Mouse (Mus musculus) large intestine, adult 2 months (tissue): ENCODE data around the gene Col4a6. TPM values are rescaled to one million over a fixed set of nuclear protein-coding genes. Genes with fewer than 3 reads are reported as not detected.

Source experiments
- DNase-seq: peaks from one replicate; pipeline ENCODE4 v3.0.0-alpha.2; 2012; ENCODE audit warnings: low read depth, low spot score
- WGBS: fragments of 180-500 bp; shearing (Covaris S2); methylation state at CpG from one replicate; pipeline ENCODE4 v1.1.7; 2018; 5-methylcytosine and 5-hydroxymethylcytosine counted together
- polyA plus RNA-seq: library from polyadenylated mRNA; depleted of rRNA; stranded (reverse); fragments of >200 nt; gene quantifications from 2 replicates; pipeline ENCODE4 v1.2.3, GENCODE M21; 2012

Col4a6 gene
- polyA plus RNA-seq, 1 experiment = 0.58 TPM

- DNase-seq = no peak
- WGBS = 61% methylated on average over 3 of the region's 3 CpGs
Observed at GRCm38 (mm10) chrX:141292702-141293462, 181.0 kb downstream of the Col4a6 start.

- 95% methylated on average over 2 of the region's 2 CpGs for WGBS
- no peak for DNase-seq
Observed at GRCm38 (mm10) chrX:141276397-141276796, 197.5 kb downstream of the Col4a6 start.

GRCm38 (mm10) chrX:141265986-141266385 lies 207.9 kb downstream of the Col4a6 start:
- DNase-seq = no peak
- 66% methylated on average over 1 of the region's 1 CpGs for WGBS

DNA sequence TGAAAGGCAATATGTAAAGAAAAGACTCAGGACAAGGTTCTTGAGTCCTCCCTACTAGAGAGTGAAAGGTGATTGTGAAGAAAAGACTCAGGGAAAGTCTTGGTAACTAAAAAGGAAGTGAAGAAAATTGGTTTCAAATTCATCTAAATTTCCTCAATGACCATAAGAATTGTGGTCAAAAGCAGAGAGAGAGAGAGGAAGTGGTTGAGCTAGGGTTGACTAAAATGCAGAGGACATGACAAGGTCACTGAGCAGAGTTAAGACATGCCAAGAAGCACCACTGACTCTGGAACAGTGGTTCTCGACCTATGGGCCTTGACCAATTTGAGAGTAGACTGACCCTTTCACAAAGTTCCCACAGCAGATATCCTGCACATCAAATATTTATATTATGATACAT lies 224.2 kb downstream of the Col4a6 start:
- 32% methylated on average over 1 of the region's 1 CpGs for WGBS
- no peak for DNase-seq

GRCm38 (mm10) chrX:141236564-141237333 lies 237.1 kb downstream of the Col4a6 start:
- WGBS = 75% methylated on average over 2 of the region's 2 CpGs
- DNase-seq = no peak

DNA sequence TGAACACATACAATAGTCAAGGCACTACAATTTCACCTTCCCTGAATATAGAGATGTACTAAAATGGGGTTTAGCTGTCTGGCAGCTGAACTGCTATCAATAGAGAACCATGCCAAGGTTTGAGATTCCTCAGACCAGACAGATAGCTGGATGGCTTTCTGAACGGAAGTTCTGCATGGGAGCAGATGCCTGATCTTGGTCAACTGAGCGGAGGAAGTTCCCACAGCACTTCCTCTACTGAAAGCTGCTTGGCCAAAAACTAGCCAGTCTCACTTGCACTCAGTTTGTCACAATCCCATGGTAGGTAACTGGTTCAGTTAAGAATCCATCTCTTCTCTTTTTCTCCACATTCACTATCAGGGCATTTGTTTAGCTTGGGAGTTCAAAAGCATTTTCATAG lies 245.7 kb downstream of the Col4a6 start:
- WGBS = 80% methylated on average over 2 of the region's 2 CpGs
- no peak for DNase-seq

GRCm38 (mm10) chrX:141212802-141213201 lies 261.1 kb downstream of the Col4a6 start:
- 38% methylated on average over 5 of the region's 5 CpGs for WGBS
- DNase-seq = no peak

DNA sequence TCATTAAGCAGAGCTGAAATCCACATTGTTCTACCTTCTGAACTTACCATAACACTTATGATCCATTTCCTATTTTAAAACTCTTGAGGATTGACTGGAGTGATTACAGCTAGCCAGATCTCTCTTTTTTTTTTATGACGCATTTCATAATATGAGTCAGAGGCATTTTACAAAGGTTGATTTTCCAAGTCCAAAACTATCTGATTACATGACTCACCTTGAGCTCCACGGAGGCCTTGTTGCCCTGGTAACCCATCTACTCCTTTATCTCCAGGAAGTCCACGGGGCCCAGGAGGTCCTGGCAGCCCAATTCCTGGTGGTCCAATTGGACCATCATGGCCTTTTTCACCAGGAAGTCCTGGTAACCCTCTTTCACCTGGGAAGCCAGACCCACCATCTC lies 274.9 kb downstream of the Col4a6 start:
- no peak for DNase-seq
- 45% methylated on average over 3 of the region's 3 CpGs for WGBS

- no peak for DNase-seq
Observed at GRCm38 (mm10) chrX:141195036-141195435, 278.8 kb downstream of the Col4a6 start.

DNA sequence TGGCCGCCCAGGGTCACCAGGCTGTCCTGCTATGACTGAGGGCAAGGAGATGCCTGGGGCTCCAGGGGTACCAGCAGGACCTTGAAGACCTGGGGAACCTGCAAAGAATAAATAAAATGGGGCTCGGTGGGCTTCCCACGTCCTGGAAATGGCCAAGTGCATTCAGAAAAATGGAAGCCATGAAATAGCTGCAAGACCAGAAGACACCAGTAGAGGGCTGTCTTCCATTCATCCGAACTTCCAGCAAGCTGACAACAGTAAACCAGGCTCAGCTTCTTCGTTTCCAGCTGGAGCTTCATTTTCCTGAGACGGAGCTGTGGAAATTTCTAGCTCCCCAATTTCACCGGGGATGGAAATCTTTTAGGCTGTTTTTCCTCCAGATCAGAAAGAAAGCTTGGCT lies 298.5 kb downstream of the Col4a6 start:
- no peak for DNase-seq
- 48% methylated on average over 7 of the region's 7 CpGs for WGBS

- no peak for DNase-seq
- WGBS = 94% methylated on average over 4 of the region's 4 CpGs
Observed at GRCm38 (mm10) chrX:141165067-141165466, 308.8 kb downstream of the Col4a6 start.

GRCm38 (mm10) chrX:141160371-141160770 lies 313.5 kb downstream of the Col4a6 start:
- no peak for DNase-seq
- WGBS = 64% methylated on average over 3 of the region's 3 CpGs

DNA sequence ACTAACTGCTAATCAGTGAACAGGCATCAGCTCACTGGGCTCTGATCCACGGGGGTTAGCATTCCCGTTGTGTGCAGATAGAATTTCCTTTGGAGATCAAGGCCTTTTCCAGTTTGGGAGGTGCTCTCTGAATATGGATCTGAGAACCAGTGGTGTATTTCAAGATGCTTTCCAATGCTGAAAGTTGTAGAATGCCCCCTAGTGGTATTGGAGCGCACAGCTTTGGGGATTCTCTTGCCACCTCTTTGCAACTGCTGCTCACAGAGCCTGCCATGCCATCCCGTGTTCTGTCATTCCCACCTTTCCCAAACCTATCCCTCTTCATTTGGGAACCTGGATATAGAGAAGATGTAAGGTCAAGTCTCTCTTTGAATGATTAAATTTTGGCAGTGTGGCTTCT lies 315.7 kb downstream of the Col4a6 start:
- 39% methylated on average over 4 of the region's 4 CpGs for WGBS
- no peak for DNase-seq

DNA sequence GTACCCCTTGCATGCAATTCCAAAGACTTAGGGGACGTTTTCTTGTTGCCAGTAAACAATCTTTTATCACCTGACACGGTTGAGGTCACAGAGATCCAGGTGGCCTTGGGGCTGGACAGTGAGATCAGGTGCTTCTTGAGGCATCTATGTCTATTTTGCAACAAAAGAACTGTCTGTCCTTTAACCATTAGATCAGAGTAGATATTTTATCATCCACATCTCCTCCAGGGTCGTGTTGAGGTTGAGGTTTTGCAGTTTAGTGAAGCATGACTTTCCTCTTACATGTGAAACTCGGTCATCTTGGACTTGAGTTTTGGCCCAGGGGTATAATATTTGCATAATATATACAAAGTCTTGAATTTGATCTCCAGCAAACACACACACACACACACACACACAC lies 316.2 kb downstream of the Col4a6 start:
- WGBS = 60% methylated on average over 4 of the region's 4 CpGs
- DNase-seq = no peak

GRCm38 (mm10) chrX:141156696-141157095 lies 317.2 kb downstream of the Col4a6 start:
- 3% methylated on average over 2 of the region's 2 CpGs for WGBS
- DNase-seq = no peak

DNA sequence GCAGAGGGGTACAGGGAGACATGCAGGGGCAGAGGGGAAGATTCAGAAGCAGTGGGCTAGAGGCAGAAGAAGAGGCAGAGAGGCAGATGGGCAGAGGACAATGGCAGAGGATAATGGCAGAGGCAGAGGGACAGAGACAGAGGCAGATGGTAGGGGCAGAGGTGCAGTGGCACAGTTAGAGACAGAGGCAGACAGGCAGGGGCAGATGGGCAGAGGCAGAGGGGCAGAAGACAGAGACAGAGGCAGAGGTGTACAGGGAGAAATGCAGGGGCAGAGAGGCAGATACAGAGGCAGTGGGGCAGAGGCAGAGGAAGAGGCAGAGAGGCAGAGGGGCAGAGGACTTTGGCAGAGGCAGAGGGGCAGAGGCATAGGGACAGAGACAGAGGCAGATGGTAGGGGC lies 322.7 kb downstream of the Col4a6 start:
- DNase-seq = no peak

DNA sequence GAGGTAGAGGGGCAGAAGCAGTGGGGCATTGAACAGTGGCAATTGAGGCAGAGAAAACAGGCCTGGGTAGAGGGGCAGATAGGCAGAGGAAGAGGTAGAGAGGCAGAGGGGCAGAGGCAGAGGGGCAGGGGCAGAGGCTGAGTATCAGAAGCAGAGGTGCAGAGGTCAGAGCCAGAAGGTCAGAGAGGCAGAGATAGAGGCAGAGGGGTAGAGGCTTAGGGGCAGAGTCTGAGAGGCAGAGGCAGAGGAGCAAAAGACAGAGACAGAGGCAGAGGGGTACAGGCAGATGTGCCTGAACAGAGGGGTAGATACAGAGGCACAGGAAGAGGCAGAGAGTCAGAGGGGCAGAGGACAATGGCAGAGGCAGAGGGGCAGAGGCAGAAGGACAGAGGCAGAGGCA lies 323.6 kb downstream of the Col4a6 start:
- no peak for DNase-seq

- DNase-seq = no peak
- 53% methylated on average over 1 of the region's 1 CpGs for WGBS
Observed at GRCm38 (mm10) chrX:141149705-141150104, 324.2 kb downstream of the Col4a6 start.
